Mouse (Mus musculus): Measurements from ENCODE around the gene Egln1. TPM values are rescaled to one million over a fixed set of nuclear protein-coding genes. Genes with fewer than 3 reads are reported as not detected.
A peak's percentile ranks its signal among the peaks of the same experiment; 100 is the strongest.

Egln1 gene
- total and polyA plus RNA-seq, 3 experiments: 47.1 to 55.0 TPM; not detected in 1

- no peaks in the 10 kb centered on the region for H3K9me3 ChIP-seq (replicated peaks; ENCODE audit: insufficient read depth, low read length)
- DNase-seq (ENCODE audit: low read depth, low spot score): no peak
- peaks cover 8 to 17% of the 10 kb centered on the region in 2 experiments for H3K4me1 ChIP-seq (ENCODE audit: control insufficient read depth in 1 of 2, insufficient read depth in 2 of 2, low read length in 2 of 2)
These were observed 71.0 kb downstream of the Egln1 start for GRCm38 (mm10) chr8:124878141-124878540.

DNA sequence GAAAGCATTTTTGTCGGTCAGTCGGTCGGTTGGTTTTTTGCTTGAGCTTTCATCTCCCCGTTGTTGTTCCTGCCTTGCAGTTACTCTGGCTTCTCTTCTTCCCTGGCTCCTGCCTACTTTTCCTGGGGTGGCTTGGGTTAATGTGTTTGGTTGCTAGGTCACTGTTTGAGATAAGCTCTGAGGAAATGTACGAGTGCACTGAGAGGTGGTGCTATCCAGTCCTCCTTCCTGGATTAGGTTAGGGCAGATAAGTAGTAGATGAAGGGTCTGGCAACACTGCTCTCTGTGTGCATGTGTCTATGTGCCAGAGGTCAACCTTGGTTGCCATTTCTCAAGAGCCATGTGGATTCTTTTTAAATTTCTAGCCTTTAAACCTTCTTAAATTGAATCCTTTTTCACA, 76.4 kb downstream of the Egln1 start:
- peaks cover 11 to 14% of the 10 kb centered on the region in 2 experiments for H3K36me3 ChIP-seq (ENCODE audit: control insufficient read depth in 1 of 2, insufficient read depth in 2 of 2, low read length in 2 of 2)
- H3K9ac ChIP-seq (ENCODE audit: control insufficient read depth, low read depth, low read length, poor library complexity, severe bottlenecking): no peak overlapping the region
- TF ChIP-seq MEF2A (IDR thresholded peaks at IDR 0.05; ENCODE audit: extremely low read depth, insufficient replicate concordance, low read depth, low read length, poor library complexity, severe bottlenecking): no peak
- peak; percentile 38; the same call in 1 of the 2 replicates for TF ChIP-seq GATA1 (IDR thresholded peaks at IDR 0.05; ENCODE audit: low read depth, low read length)
- H3K4me3 ChIP-seq (ENCODE audit: control insufficient read depth in 1 of 2, insufficient read depth in 1 of 2, low read depth in 2 of 2, low read length in 2 of 2): no peak overlapping the region
- H3K27ac ChIP-seq (ENCODE audit: control insufficient read depth, low read depth, low read length): no peak overlapping the region
- peaks cover 26% of the 10 kb centered on the region for H3K79me2 ChIP-seq (ENCODE audit: control insufficient read depth, insufficient read depth, low read length, poor library complexity)
- no peaks in the 10 kb centered on the region for H3K9me3 ChIP-seq (replicated peaks; ENCODE audit: insufficient read depth, low read length)
- H3K4me1 ChIP-seq (ENCODE audit: control insufficient read depth in 1 of 2, insufficient read depth in 2 of 2, low read length in 2 of 2): peaks cover 3 to 17% of the 10 kb centered on the region in 2 experiments
- DNase-seq (ENCODE audit: low read depth, low spot score): peak; percentile 29
- no peaks in the 10 kb centered on the region for H3K27me3 ChIP-seq (ENCODE audit: control insufficient read depth in 1 of 2, insufficient read depth in 2 of 2, low read length in 2 of 2)

More at GRCm38 (mm10) chr8:124878141-124878540, 71.0 kb downstream of the Egln1 start:
- Histone ChIP-seq H3K9ac (ENCODE audit: control insufficient read depth, low read depth, low read length, poor library complexity, severe bottlenecking) (no peak overlapping the region), H3K79me2 (ENCODE audit: control insufficient read depth, insufficient read depth, low read length, poor library complexity) (no peaks in the 10 kb centered on the region; the same call in 1 of the 2 replicates), H3K36me3 (ENCODE audit: control insufficient read depth in 1 of 2, insufficient read depth in 2 of 2, low read length in 2 of 2) (peaks cover 18 to 26% of the 10 kb centered on the region in 2 experiments), H3K27me3 (ENCODE audit: control insufficient read depth in 1 of 2, insufficient read depth in 2 of 2, low read length in 2 of 2) (no peaks in the 10 kb centered on the region), H3K27ac (ENCODE audit: control insufficient read depth, low read depth, low read length) (no peak overlapping the region; the same call in 1 of the 2 replicates), H3K4me3 (ENCODE audit: control insufficient read depth in 1 of 2, insufficient read depth in 1 of 2, low read depth in 2 of 2, low read length in 2 of 2) (no peak overlapping the region)
- TF ChIP-seq MAFK (IDR thresholded peaks at IDR 0.05; ENCODE audit: borderline replicate concordance, low read depth, low read length) (no peak), HCFC1 (IDR thresholded peaks at IDR 0.05; ENCODE audit: low read depth, low read length) (no peak), CHD1 (IDR thresholded peaks at IDR 0.05; ENCODE audit: low read depth, low read length) (no peak), ZMIZ1 (IDR thresholded peaks at IDR 0.05; ENCODE audit: low read depth, low read length) (no peak), USF2 (IDR thresholded peaks at IDR 0.05; ENCODE audit: borderline replicate concordance in 1 of 2, insufficient read depth in 1 of 2, low read depth in 1 of 2, low read length in 2 of 2) (no peak), MEF2A (IDR thresholded peaks at IDR 0.05; ENCODE audit: extremely low read depth, insufficient replicate concordance, low read depth, low read length, poor library complexity, severe bottlenecking) (no peak)

- no peak for DNase-seq (ENCODE audit: low read depth, low spot score)
- Histone ChIP-seq H3K27ac (ENCODE audit: control insufficient read depth, low read depth, low read length) (no peak overlapping the region), H3K79me2 (ENCODE audit: control insufficient read depth, insufficient read depth, low read length, poor library complexity) (peaks cover 32% of the 10 kb centered on the region), H3K9me3 (replicated peaks; ENCODE audit: insufficient read depth, low read length) (no peaks in the 10 kb centered on the region), H3K4me1 (ENCODE audit: control insufficient read depth in 1 of 2, insufficient read depth in 2 of 2, low read length in 2 of 2) (peaks cover 6 to 23% of the 10 kb centered on the region in 2 experiments), H3K27me3 (ENCODE audit: control insufficient read depth in 1 of 2, insufficient read depth in 2 of 2, low read length in 2 of 2) (no peaks in the 10 kb centered on the region), H3K9ac (ENCODE audit: control insufficient read depth, low read depth, low read length, poor library complexity, severe bottlenecking) (no peak overlapping the region), H3K4me3 (ENCODE audit: control insufficient read depth in 1 of 2, insufficient read depth in 1 of 2, low read depth in 2 of 2, low read length in 2 of 2) (no peak overlapping the region), H3K36me3 (ENCODE audit: control insufficient read depth in 1 of 2, insufficient read depth in 2 of 2, low read length in 2 of 2) (peaks cover 11 to 18% of the 10 kb centered on the region in 2 experiments)
- TF ChIP-seq CTCF (IDR thresholded peaks at IDR 0.05 in 2 of 3, conservative IDR thresholded peaks at IDR 0.05 in 1 of 3; ENCODE audit: control insufficient read depth in 1 of 3, insufficient read depth in 1 of 3, low read depth in 2 of 3, low read length in 3 of 3, poor library complexity in 1 of 3, severe bottlenecking in 1 of 3) (0 out of 6 replicates have a peak, but pooled peaks of 1 of the 3 experiments have one; percentile 3), ZMIZ1 (IDR thresholded peaks at IDR 0.05; ENCODE audit: low read depth, low read length) (no peak)
These were observed 77.0 kb downstream of the Egln1 start for GRCm38 (mm10) chr8:124872081-124872480.
